Mouse (Mus musculus): ENCODE data around the gene Zfp951. TPM values are rescaled to one million over a fixed set of nuclear protein-coding genes. Genes with fewer than 3 reads are reported as not detected.
"Not testable (repeated sequence)": the region's sequence is repeated elsewhere in the genome, so short reads cannot be mapped to it uniquely, and the experiment has no call there.

The Zfp951 gene
- 1 to 10 TPM; 2.0 to 2.8 TPM for total RNA-seq (2021)
- long read RNA-seq, experiment 1, partial matches to known transcripts, result 0 of 3 reads
- long read RNA-seq, experiment 1, other reads (novel, unspliced or antisense), result 3 of 3 reads
- long read RNA-seq, experiment 2, result 0 reads

GRCm38 (mm10) chr5:104859962-104860525, at the start of gene Zfp951:
Zfp951 (minus strand) TSS chr5:104860070.
- peak; percentile 29 to 38 for DNase-seq (ENCODE audit: low spot score in 2 of 2)

GRCm38 (mm10) chr5:104906556-104906955, 46.7 kb upstream of the Zfp951 start:
- not testable (repeated sequence) for DNase-seq (ENCODE audit: low spot score in 2 of 2)

GRCm38 (mm10) chr5:104859045-104859961, 567 bp downstream of the Zfp951 start:
- not testable (repeated sequence) for DNase-seq (ENCODE audit: low spot score in 2 of 2)

GRCm38 (mm10) chr5:104854546-104854945, 5.3 kb downstream of the Zfp951 start:
- DNase-seq (ENCODE audit: low spot score in 2 of 2), result not testable (repeated sequence)

- no peak for DNase-seq (ENCODE audit: low spot score in 2 of 2)
Measured at GRCm38 (mm10) chr5:104833330-104833729, 26.5 kb downstream of the Zfp951 start.

- DNase-seq (ENCODE audit: low spot score in 2 of 2), result no peak
Measured at GRCm38 (mm10) chr5:104829611-104830010, 30.3 kb downstream of the Zfp951 start.

- DNase-seq (ENCODE audit: low spot score in 2 of 2), result not testable (repeated sequence)
Measured at GRCm38 (mm10) chr5:104770138-104770537, 89.7 kb downstream of the Zfp951 start.

Other genes starting within 250 kb of the Zfp951 start
- gene Abcg3, start 122.6 kb upstream of the Zfp951 start, total RNA-seq (2021), result under 1 TPM; 0.53 to 0.93 TPM

All from adrenal gland, adult 18-20 months (tissue).